ENCODE assay signal across 8 mouse cellular contexts in genomic region chr8:95434233-95434632, GRCm38 (mm10). TPM values are rescaled to one million over a fixed set of nuclear protein-coding genes. Genes with fewer than 3 reads are reported as not detected.
DNase-seq lines count a peak whose midpoint lies in the region; ATAC-seq and TF ChIP-seq lines count a peak whose summit lies in the region.

No protein-coding gene starts in this region.

- H3K9me3 ChIP-seq in heart, embryonic 15.5 days (replicated peaks), result no peaks in the 10 kb centered on the region
- H3K9me3 ChIP-seq in G1E (replicated peaks), result no peaks in the 10 kb centered on the region
- no peaks in the 10 kb centered on the region for H3K9me3 ChIP-seq in embryonic facial prominence, embryonic 14.5 days (ENCODE audit: control insufficient read depth, low read length)
- H3K9me3 ChIP-seq in intestine, embryonic 14.5 days (ENCODE audit: control insufficient read depth, low read length), result no peaks in the 10 kb centered on the region
- no peaks in the 10 kb centered on the region for H3K9me3 ChIP-seq in liver, embryonic 14.5 days (ENCODE audit: control insufficient read depth, low read length)
- H3K9me3 ChIP-seq in stomach, embryonic 14.5 days (ENCODE audit: control insufficient read depth, low read depth, low read length), result no peaks in the 10 kb centered on the region

- under 1% methylated on average over 25 of the region's 25 CpGs for WGBS in heart, embryonic 15.5 days
- WGBS in embryonic facial prominence, embryonic 14.5 days, result 0% methylated on average over 15 of the region's 25 CpGs
- WGBS in intestine, embryonic 14.5 days, result under 1% methylated on average over 25 of the region's 25 CpGs
- WGBS in liver, embryonic 14.5 days (ENCODE audit: insufficient replicate concordance), result 0% methylated on average over 25 of the region's 25 CpGs
- 0% methylated on average over 25 of the region's 25 CpGs for WGBS in stomach, embryonic 14.5 days

- H3K9ac ChIP-seq in heart, embryonic 15.5 days, result peak overlapping the region; percentile 92
- H3K9ac ChIP-seq in embryonic facial prominence, embryonic 14.5 days (ENCODE audit: low read depth, low read length), result peak overlapping the region; percentile 94
- H3K9ac ChIP-seq in intestine, embryonic 14.5 days (ENCODE audit: low read length), result peak overlapping the region; percentile 86
- H3K9ac ChIP-seq in liver, embryonic 14.5 days (replicated peaks), result peak overlapping the region; percentile 72
- peak overlapping the region; percentile 89 for H3K9ac ChIP-seq in stomach, embryonic 14.5 days (replicated peaks; ENCODE audit: low read depth, low read length)

- peak overlapping the region; percentile 95 for H3K27ac ChIP-seq in heart, embryonic 15.5 days
- peak overlapping the region; percentile 93 for H3K27ac ChIP-seq in embryonic facial prominence, embryonic 14.5 days (replicated peaks; ENCODE audit: low read depth, low read length)
- H3K27ac ChIP-seq in intestine, embryonic 14.5 days (ENCODE audit: low read depth), result peak overlapping the region; percentile 90
- peak overlapping the region; percentile 43 for H3K27ac ChIP-seq in liver, embryonic 14.5 days
- peak overlapping the region; percentile 92 for H3K27ac ChIP-seq in stomach, embryonic 14.5 days (ENCODE audit: low read length)

- TF ChIP-seq CTCF in G1E (IDR thresholded peaks at IDR 0.05; ENCODE audit: low read depth, low read length), result no peak
- TF ChIP-seq CTCF in liver, embryonic 14.5 days (IDR thresholded peaks at IDR 0.05; ENCODE audit: low read depth), result no peak

- peak overlapping the region; percentile 81 for H3K4me3 ChIP-seq in heart, embryonic 15.5 days
- peak overlapping the region; percentile 97 for H3K4me3 ChIP-seq in G1E (ENCODE audit: low read depth, low read length)
- peak overlapping the region; percentile 90 for H3K4me3 ChIP-seq in embryonic facial prominence, embryonic 14.5 days (ENCODE audit: low read depth, low read length)
- peak overlapping the region; percentile 91 for H3K4me3 ChIP-seq in intestine, embryonic 14.5 days (ENCODE audit: low read depth, low read length)
- peak overlapping the region; percentile 74 to 89 for H3K4me3 ChIP-seq in liver, embryonic 14.5 days (ENCODE audit: insufficient read depth in 1 of 2, low read depth in 2 of 2, low read length in 2 of 2)
- peak overlapping the region; percentile 95 for H3K4me3 ChIP-seq in stomach, embryonic 14.5 days (ENCODE audit: low read depth, low read length)

- ATAC-seq in heart, embryonic 15.5 days (replicated peaks; ENCODE audit: insufficient number of reproducible peaks, insufficient read depth, low FRiP score, low read depth), result no peak; the same call in none of the 2 replicates
- no peak for ATAC-seq in G1E (ENCODE audit: extremely low read depth, insufficient number of reproducible peaks, low FRiP score, poor library complexity, severe bottlenecking)
- peak; percentile 10 for ATAC-seq in embryonic facial prominence, embryonic 14.5 days (ENCODE audit: low read depth)
- peak; percentile 53 for ATAC-seq in intestine, embryonic 14.5 days (replicated peaks; ENCODE audit: low FRiP score, low TSS enrichment, low read depth)
- ATAC-seq in liver, embryonic 14.5 days (ENCODE audit: insufficient read depth), result peak; percentile 51
- peak; percentile 42 for ATAC-seq in stomach, embryonic 14.5 days (ENCODE audit: insufficient number of reproducible peaks, insufficient read depth, low FRiP score, low read depth)

- DNase-seq in heart, adult 11 months, result no peak
- peak; percentile 19 for DNase-seq in G1E (ENCODE audit: low spot score)
- peak; percentile 30 for DNase-seq in embryonic facial prominence, embryonic 14.5 days (ENCODE audit: low spot score)
- DNase-seq in intestine, embryonic 14.5 days (ENCODE audit: low spot score), result no peak
- no peak for DNase-seq in liver, embryonic 14.5 days (ENCODE audit: low read depth in 3 of 3, low spot score in 3 of 3)
- no peak for DNase-seq in spleen, postnatal 14 days (ENCODE audit: low spot score in 2 of 2)

- H3K36me3 ChIP-seq in heart, embryonic 15.5 days, result no peaks in the 10 kb centered on the region
- H3K36me3 ChIP-seq in G1E (replicated peaks), result peaks cover 32% of the 10 kb centered on the region
- H3K36me3 ChIP-seq in embryonic facial prominence, embryonic 14.5 days (ENCODE audit: control insufficient read depth, insufficient read depth, low read length), result no peaks in the 10 kb centered on the region
- H3K36me3 ChIP-seq in intestine, embryonic 14.5 days (ENCODE audit: control insufficient read depth, insufficient read depth, low read length), result no peaks in the 10 kb centered on the region
- no peaks in the 10 kb centered on the region for H3K36me3 ChIP-seq in liver, embryonic 14.5 days (replicated peaks; ENCODE audit: control insufficient read depth, insufficient read depth, low read depth)
- H3K36me3 ChIP-seq in stomach, embryonic 14.5 days (ENCODE audit: control insufficient read depth, insufficient read depth, low read length), result no peaks in the 10 kb centered on the region

- peaks cover 48% of the 10 kb centered on the region for H3K4me1 ChIP-seq in heart, embryonic 15.5 days (replicated peaks)
- H3K4me1 ChIP-seq in G1E (ENCODE audit: insufficient read depth, low read depth, low read length), result peaks cover 69% of the 10 kb centered on the region
- H3K4me1 ChIP-seq in embryonic facial prominence, embryonic 14.5 days (ENCODE audit: control insufficient read depth, insufficient read depth, low read length), result peaks cover 22% of the 10 kb centered on the region
- H3K4me1 ChIP-seq in intestine, embryonic 14.5 days (replicated peaks; ENCODE audit: control insufficient read depth, insufficient read depth, low read length), result peaks cover 31% of the 10 kb centered on the region
- peaks cover 15 to 25% of the 10 kb centered on the region in 2 experiments for H3K4me1 ChIP-seq in liver, embryonic 14.5 days (replicated peaks; ENCODE audit: control insufficient read depth in 2 of 2, insufficient read depth in 2 of 2, low read length in 1 of 2)
- H3K4me1 ChIP-seq in stomach, embryonic 14.5 days (ENCODE audit: control insufficient read depth, insufficient read depth, low read length), result peaks cover 37% of the 10 kb centered on the region

- no peaks in the 10 kb centered on the region for H3K27me3 ChIP-seq in heart, embryonic 15.5 days
- no peaks in the 10 kb centered on the region for H3K27me3 ChIP-seq in G1E (ENCODE audit: insufficient read depth, low read length)
- H3K27me3 ChIP-seq in embryonic facial prominence, embryonic 14.5 days (replicated peaks; ENCODE audit: control insufficient read depth, insufficient read depth, low read length), result no peaks in the 10 kb centered on the region
- H3K27me3 ChIP-seq in intestine, embryonic 14.5 days (replicated peaks; ENCODE audit: control insufficient read depth, insufficient read depth, low read length), result no peaks in the 10 kb centered on the region
- H3K27me3 ChIP-seq in liver, embryonic 14.5 days (ENCODE audit: control insufficient read depth, insufficient read depth, low read length), result no peaks in the 10 kb centered on the region
- H3K27me3 ChIP-seq in stomach, embryonic 14.5 days (ENCODE audit: control insufficient read depth, insufficient read depth, low read length), result no peaks in the 10 kb centered on the region

- H3K4me2 ChIP-seq in heart, embryonic 15.5 days, result peak overlapping the region; percentile 74
- H3K4me2 ChIP-seq in embryonic facial prominence, embryonic 14.5 days (ENCODE audit: low read depth, low read length), result peak overlapping the region; percentile 81
- H3K4me2 ChIP-seq in intestine, embryonic 14.5 days (ENCODE audit: low read length), result peak overlapping the region; percentile 93
- H3K4me2 ChIP-seq in liver, embryonic 14.5 days (ENCODE audit: low read depth), result peak overlapping the region; percentile 97
- H3K4me2 ChIP-seq in stomach, embryonic 14.5 days (replicated peaks; ENCODE audit: low read depth, low read length), result peak overlapping the region; percentile 91

- no peak for TF ChIP-seq EP300 in liver, embryonic 14.5 days (IDR thresholded peaks at IDR 0.05; ENCODE audit: low read depth)

RNA-seq across cellular contexts. Expression of gene Cfap20, which starts 0.4 kb away (rescaled TPM):
- polyA plus RNA-seq in heart, embryonic 15.5 days (2015; fragmentation: Nextera tagmentation; extraction: Ambion mirVana), result 146 and 147 TPM in 2 replicates
- total RNA-seq in G1E (2014; fragmentation: Nextera tagmentation) (52.3 and 81.0 TPM in 2 replicates), G1E (2017) (62.4 and 63.0 TPM in 2 replicates)
- polyA plus RNA-seq in G1E (2012), result 29.3 and 38.5 TPM in 2 replicates
- 150 and 152 TPM in 2 replicates for polyA plus RNA-seq in embryonic facial prominence, embryonic 14.5 days (2014; fragmentation: Nextera tagmentation; extraction: Ambion mirVana)
- polyA plus RNA-seq in intestine, embryonic 14.5 days (2014; fragmentation: Nextera tagmentation; extraction: Ambion mirVana), result 157 and 159 TPM in 2 replicates
- 22.0 and 30.1 TPM in 2 replicates for polyA plus RNA-seq in liver, embryonic 14.5 days (2012; rRNA removed)
- polyA plus RNA-seq in liver, embryonic 14.5 days (2014; fragmentation: Nextera tagmentation; extraction: Ambion mirVana), result 34.8 and 35.7 TPM in 2 replicates
- polyA plus RNA-seq in stomach, embryonic 14.5 days (2014; fragmentation: Nextera tagmentation; extraction: Ambion mirVana), result 181 and 187 TPM in 2 replicates

RNA-seq across cellular contexts. Expression of gene Csnk2a2, which starts 55.6 kb away (rescaled TPM):
- 4.8 and 6.4 TPM in 2 replicates for polyA plus RNA-seq in heart, embryonic 15.5 days (2015; fragmentation: Nextera tagmentation; extraction: Ambion mirVana)
- total RNA-seq in G1E (2014; fragmentation: Nextera tagmentation), result 283 and 300 TPM in 2 replicates
- 31.5 and 45.0 TPM in 2 replicates for total RNA-seq in G1E (2017)
- 30.8 and 35.8 TPM in 2 replicates for polyA plus RNA-seq in G1E (2012)
- polyA plus RNA-seq in embryonic facial prominence, embryonic 14.5 days (2014; fragmentation: Nextera tagmentation; extraction: Ambion mirVana), result 18.7 and 22.5 TPM in 2 replicates
- polyA plus RNA-seq in intestine, embryonic 14.5 days (2014; fragmentation: Nextera tagmentation; extraction: Ambion mirVana), result 17.5 and 20.7 TPM in 2 replicates
- polyA plus RNA-seq in liver, embryonic 14.5 days (2012; rRNA removed), result 9.7 and 12.8 TPM in 2 replicates
- polyA plus RNA-seq in liver, embryonic 14.5 days (2014; fragmentation: Nextera tagmentation; extraction: Ambion mirVana), result 6.9 and 7.1 TPM in 2 replicates
- polyA plus RNA-seq in stomach, embryonic 14.5 days (2014; fragmentation: Nextera tagmentation; extraction: Ambion mirVana), result 22.0 and 23.9 TPM in 2 replicates

Comparison
In these comparisons a context has a peak if more than half of its experiments do, and no peak if none do; other contexts are left out.
1. ATAC-seq: peak in embryonic facial prominence, embryonic 14.5 days (single experiment), intestine, embryonic 14.5 days (single experiment), liver, embryonic 14.5 days (single experiment) and stomach, embryonic 14.5 days (single experiment); none in heart, embryonic 15.5 days (single experiment) and G1E (single experiment).
2. H3K27ac ChIP-seq: peak in every context shown above with its lines; median percentile 95 in heart, embryonic 15.5 days; 93 in embryonic facial prominence, embryonic 14.5 days; 92 in stomach, embryonic 14.5 days; 90 in intestine, embryonic 14.5 days; 43 in liver, embryonic 14.5 days.
3. DNase-seq: peak in G1E (single experiment) and embryonic facial prominence, embryonic 14.5 days (single experiment); none in heart, adult 11 months (single experiment), intestine, embryonic 14.5 days (single experiment), liver, embryonic 14.5 days (0 of 3) and spleen, postnatal 14 days (0 of 2).
4. Peak in every context shown above with its lines, with median percentiles within 50 percentile points of each other: H3K4me2 ChIP-seq, H3K4me3 ChIP-seq and H3K9ac ChIP-seq.